Mouse (Mus musculus) limb, embryonic 13.5 days (tissue): ENCODE measurements around the gene Pgm2l1. TPM values are rescaled to one million over a fixed set of nuclear protein-coding genes. Genes with fewer than 3 reads are reported as not detected.

Experiments used
- ATAC-seq: fragments of 200-750 bp; cut with Nextera tagmentation; 2 replicates; pipeline ENCODE4 v1.8.0; 2017; ENCODE audit warnings: low read depth, moderate number of reproducible peaks, moderate TSS enrichment; ENCODE audit not compliant: low FRiP score
- H3K27ac ChIP-seq: fragments of 300-500 bp; sonication (generic); 2 replicates; pipeline ENCODE4 v1.5.1; 2015; ENCODE audit warnings: inconsistent platforms, mild to moderate bottlenecking, moderate library complexity
- H3K27me3 ChIP-seq: fragments of 300-500 bp; sonication (generic); 2 replicates; pipeline ENCODE4 v1.6.1; 2015; ENCODE audit warnings: mild to moderate bottlenecking, inconsistent platforms
- H3K36me3 ChIP-seq: fragments of 300-500 bp; sonication (generic); 2 replicates; pipeline ENCODE4 v1.6.1; 2015; ENCODE audit warnings: inconsistent platforms, mild to moderate bottlenecking, moderate library complexity
- H3K4me1 ChIP-seq: fragments of 300-500 bp; sonication (generic); 2 replicates; pipeline ENCODE4 v1.6.1; 2015; ENCODE audit warnings: inconsistent platforms
- H3K4me2 ChIP-seq: fragments of 300-500 bp; sonication (generic); replicated peaks from 2 replicates; pipeline ENCODE4 v1.6.1; 2015; ENCODE audit warnings: inconsistent platforms, mild to moderate bottlenecking, moderate library complexity
- H3K4me3 ChIP-seq: fragments of 300-500 bp; sonication (generic); 2 replicates; pipeline ENCODE4 v1.5.1; 2015; ENCODE audit warnings: moderate library complexity, mild to moderate bottlenecking, inconsistent platforms
- H3K9ac ChIP-seq: fragments of 300-500 bp; sonication (generic); 2 replicates; pipeline ENCODE4 v1.6.1; 2015; ENCODE audit warnings: mild to moderate bottlenecking, inconsistent platforms
- H3K9me3 ChIP-seq: fragments of 300-500 bp; sonication (generic); 2 replicates; pipeline ENCODE4 v1.6.1; 2016; ENCODE audit warnings: inconsistent platforms
- WGBS: fragments of 180-500 bp; shearing (Covaris S2); methylation state at CpG from one replicate; pipeline ENCODE4 v1.1.7; 2015; 5-methylcytosine and 5-hydroxymethylcytosine counted together
- polyA plus RNA-seq: library from polyadenylated mRNA; unstranded; fragments of >200 nt; fragmentation: Nextera tagmentation; extraction: Ambion mirVana; gene quantifications from 2 replicates; pipeline ENCODE4 v1.2.1, GENCODE M21; 2015

Gene Pgm2l1
- polyA plus RNA-seq, 1 experiment from 2014 or later: 4.3 TPM

- H3K27ac ChIP-seq: no peak overlapping the region
These were observed 78.7 kb downstream of the Pgm2l1 start for GRCm38 (mm10) chr7:100305894-100306293.

GRCm38 (mm10) chr7:100307872-100308653 lies 80.9 kb downstream of the Pgm2l1 start:
- Histone ChIP-seq H3K4me3 (no peak overlapping the region), H3K4me2 (no peak overlapping the region), H3K27ac (no peak overlapping the region), H3K4me1 (peaks cover 25% of the 10 kb centered on the region), H3K27me3 (no peaks in the 10 kb centered on the region), H3K9me3 (no peaks in the 10 kb centered on the region), H3K36me3 (peaks cover 18% of the 10 kb centered on the region), H3K9ac (no peak overlapping the region)
- ATAC-seq: no peak
- WGBS: 55% methylated on average over 6 of the region's 6 CpGs

More at GRCm38 (mm10) chr7:100305894-100306293, 78.7 kb downstream of the Pgm2l1 start:
- Histone ChIP-seq H3K27me3 (no peaks in the 10 kb centered on the region), H3K4me2 (no peak overlapping the region), H3K4me1 (peaks cover 23% of the 10 kb centered on the region), H3K4me3 (no peak overlapping the region), H3K9me3 (no peaks in the 10 kb centered on the region), H3K9ac (no peak overlapping the region), H3K36me3 (peaks cover 16% of the 10 kb centered on the region)
- 90% methylated on average over 9 of the region's 9 CpGs for WGBS
- ATAC-seq: no peak

GRCm38 (mm10) chr7:100309216-100309615 lies 82.0 kb downstream of the Pgm2l1 start:
- no peak; the same call in 1 of the 2 replicates for ATAC-seq
- H3K27ac ChIP-seq: peak overlapping the region; percentile 52; the same call in 1 of the 2 replicates
- WGBS: 56% methylated on average over 1 of the region's 1 CpGs

GRCm38 (mm10) chr7:100309679-100310078 lies 82.5 kb downstream of the Pgm2l1 start:
- no peak for ATAC-seq
- WGBS: 57% methylated on average over 6 of the region's 6 CpGs

More at GRCm38 (mm10) chr7:100309216-100309615, 82.0 kb downstream of the Pgm2l1 start:
- no peaks in the 10 kb centered on the region for H3K27me3 ChIP-seq
- H3K4me1 ChIP-seq: peaks cover 25% of the 10 kb centered on the region
- H3K4me3 ChIP-seq: no peak overlapping the region
- H3K9me3 ChIP-seq: no peaks in the 10 kb centered on the region
- no peak overlapping the region for H3K9ac ChIP-seq
- peaks cover 24% of the 10 kb centered on the region for H3K36me3 ChIP-seq
- H3K4me2 ChIP-seq: no peak overlapping the region

GRCm38 (mm10) chr7:100310290-100310689 lies 83.1 kb downstream of the Pgm2l1 start:
- H3K4me1 ChIP-seq: peaks cover 25% of the 10 kb centered on the region
- 75% methylated on average over 12 of the region's 12 CpGs for WGBS
- no peaks in the 10 kb centered on the region for H3K27me3 ChIP-seq
- peak overlapping the region; percentile 39; the same call in 1 of the 2 replicates for H3K27ac ChIP-seq
- peaks cover 31% of the 10 kb centered on the region for H3K36me3 ChIP-seq
- ATAC-seq: no peak
- H3K9me3 ChIP-seq: no peaks in the 10 kb centered on the region
- H3K4me3 ChIP-seq: no peak overlapping the region
- no peak overlapping the region for H3K9ac ChIP-seq
- H3K4me2 ChIP-seq: no peak overlapping the region

More at GRCm38 (mm10) chr7:100309679-100310078, 82.5 kb downstream of the Pgm2l1 start:
- no peak overlapping the region for H3K4me2 ChIP-seq
- H3K4me1 ChIP-seq: peaks cover 25% of the 10 kb centered on the region
- H3K9ac ChIP-seq: no peak overlapping the region
- no peak overlapping the region for H3K4me3 ChIP-seq
- H3K36me3 ChIP-seq: peaks cover 25% of the 10 kb centered on the region
- peak overlapping the region; percentile 45; the same call in 1 of the 2 replicates for H3K27ac ChIP-seq
- H3K9me3 ChIP-seq: no peaks in the 10 kb centered on the region
- H3K27me3 ChIP-seq: no peaks in the 10 kb centered on the region

GRCm38 (mm10) chr7:100312716-100313115 lies 85.5 kb downstream of the Pgm2l1 start:
- no peak overlapping the region for H3K9ac ChIP-seq
- no peaks in the 10 kb centered on the region for H3K9me3 ChIP-seq
- H3K4me1 ChIP-seq: peaks cover 25% of the 10 kb centered on the region
- no peak overlapping the region for H3K27ac ChIP-seq
- peaks cover 55% of the 10 kb centered on the region for H3K36me3 ChIP-seq
- H3K4me2 ChIP-seq: no peak overlapping the region
- H3K27me3 ChIP-seq: no peaks in the 10 kb centered on the region
- no peak for ATAC-seq
- 84% methylated on average over 4 of the region's 4 CpGs for WGBS
- no peak overlapping the region for H3K4me3 ChIP-seq

GRCm38 (mm10) chr7:100316924-100317323 lies 89.7 kb downstream of the Pgm2l1 start:
- no peaks in the 10 kb centered on the region for H3K27me3 ChIP-seq
- WGBS: 91% methylated on average over 8 of the region's 8 CpGs
- H3K9me3 ChIP-seq: no peaks in the 10 kb centered on the region
- H3K27ac ChIP-seq: no peak overlapping the region
- peaks cover 65% of the 10 kb centered on the region for H3K36me3 ChIP-seq
- H3K4me2 ChIP-seq: no peak overlapping the region
- ATAC-seq: no peak
- no peak overlapping the region for H3K9ac ChIP-seq
- H3K4me1 ChIP-seq: no peaks in the 10 kb centered on the region
- H3K4me3 ChIP-seq: no peak overlapping the region

GRCm38 (mm10) chr7:100317534-100317933 lies 90.3 kb downstream of the Pgm2l1 start:
- Histone ChIP-seq H3K9ac (no peak overlapping the region), H3K27ac (no peak overlapping the region), H3K4me2 (no peak overlapping the region), H3K9me3 (no peaks in the 10 kb centered on the region), H3K4me3 (no peak overlapping the region), H3K4me1 (no peaks in the 10 kb centered on the region), H3K27me3 (no peaks in the 10 kb centered on the region), H3K36me3 (peaks cover 64% of the 10 kb centered on the region)
- no peak for ATAC-seq
- WGBS: 97% methylated on average over 5 of the region's 5 CpGs

- ATAC-seq: no peak
- H3K27ac ChIP-seq: no peak overlapping the region
- H3K4me2 ChIP-seq: no peak overlapping the region
- peaks cover 59% of the 10 kb centered on the region for H3K36me3 ChIP-seq
- H3K9me3 ChIP-seq: no peaks in the 10 kb centered on the region
- H3K4me1 ChIP-seq: 0 out of 2 replicates have a peak, but pooled peaks cover 3% of the 10 kb centered on the region
- WGBS: 88% methylated on average over 3 of the region's 3 CpGs
- H3K4me3 ChIP-seq: no peak overlapping the region
- H3K9ac ChIP-seq: no peak overlapping the region
- H3K27me3 ChIP-seq: no peaks in the 10 kb centered on the region
These were observed 96.5 kb downstream of the Pgm2l1 start for GRCm38 (mm10) chr7:100323721-100324120.

- H3K4me1 ChIP-seq: 0 out of 2 replicates have a peak, but pooled peaks cover 3% of the 10 kb centered on the region
- ATAC-seq: no peak
- H3K27ac ChIP-seq: no peak overlapping the region
- WGBS: 76% methylated on average over 6 of the region's 6 CpGs
- no peaks in the 10 kb centered on the region for H3K27me3 ChIP-seq
- H3K36me3 ChIP-seq: peaks cover 59% of the 10 kb centered on the region
- H3K9me3 ChIP-seq: no peaks in the 10 kb centered on the region
- no peak overlapping the region for H3K4me2 ChIP-seq
- no peak overlapping the region for H3K9ac ChIP-seq
- H3K4me3 ChIP-seq: no peak overlapping the region
These were observed 98.3 kb downstream of the Pgm2l1 start for GRCm38 (mm10) chr7:100325482-100325881.

GRCm38 (mm10) chr7:100327514-100327913 lies 100.3 kb downstream of the Pgm2l1 start:
- ATAC-seq: no peak

More at GRCm38 (mm10) chr7:100327514-100327913, 100.3 kb downstream of the Pgm2l1 start:
- no peak overlapping the region for H3K4me2 ChIP-seq
- no peak overlapping the region for H3K4me3 ChIP-seq
- H3K9ac ChIP-seq: no peak overlapping the region
- no peaks in the 10 kb centered on the region for H3K27me3 ChIP-seq
- 0 out of 2 replicates have a peak, but pooled peaks cover 3% of the 10 kb centered on the region for H3K4me1 ChIP-seq
- H3K36me3 ChIP-seq: peaks cover 73% of the 10 kb centered on the region
- no peaks in the 10 kb centered on the region for H3K9me3 ChIP-seq
- 89% methylated on average over 7 of the region's 7 CpGs for WGBS
- H3K27ac ChIP-seq: peak overlapping the region; percentile 44; the same call in 1 of the 2 replicates
